Mouse (Mus musculus) MEL (cell line): Measurements from ENCODE around the gene Aff1. TPM values are rescaled to one million over a fixed set of nuclear protein-coding genes. Genes with fewer than 3 reads are reported as not detected.

Experiments
- DNase-seq: peaks from one replicate; pipeline ENCODE4 v3.0.0; 2011; ENCODE audit warnings: low read depth, low spot score
- H3K27ac ChIP-seq: 2 replicates; pipeline ENCODE4 v1.5.1; 2012; ENCODE audit warnings: low read depth, mild to moderate bottlenecking, control low read depth, low read length, moderate library complexity; ENCODE audit not compliant: control insufficient read depth
- H3K27me3 ChIP-seq, 2 experiments: fragments of 150-350 bp in 1 of 2; sonication (generic) in 1 of 2; 2 replicates each; pipeline ENCODE4 v1.6.1; 2012; ENCODE audit warnings: low read length in 2 of 2, mild to moderate bottlenecking in 2 of 2, improper control_type of control experiment in 1 of 2, moderate library complexity in 1 of 2; ENCODE audit not compliant: insufficient read depth in 2 of 2, control insufficient read depth in 1 of 2
- H3K36me3 ChIP-seq, 2 experiments: 2 replicates each; pipeline ENCODE4 v1.6.1; 2012 to 2014; ENCODE audit warnings: low read length in 2 of 2, improper control_type of control experiment in 1 of 2, inconsistent platforms in 1 of 2, mild to moderate bottlenecking in 1 of 2; ENCODE audit not compliant: insufficient read depth in 2 of 2, control insufficient read depth in 1 of 2
- H3K4me1 ChIP-seq, 2 experiments: fragments of 150-350 bp in 1 of 2; sonication (generic) in 1 of 2; 2 replicates each; pipeline ENCODE4 v1.6.1; 2012; ENCODE audit warnings: low read length in 2 of 2, improper control_type of control experiment in 1 of 2, mild to moderate bottlenecking in 1 of 2; ENCODE audit not compliant: insufficient read depth in 2 of 2, control insufficient read depth in 1 of 2
- H3K4me3 ChIP-seq, 2 experiments: fragments of 150-350 bp in 1 of 2; sonication (generic) in 1 of 2; 2 replicates each; pipeline ENCODE4 v1.5.1; 2012; ENCODE audit warnings: low read depth in 2 of 2, low read length in 2 of 2, mild to moderate bottlenecking in 2 of 2, moderate library complexity in 2 of 2, control low read depth in 1 of 2, improper control_type of control experiment in 1 of 2; ENCODE audit not compliant: control insufficient read depth in 1 of 2, insufficient read depth in 1 of 2
- H3K79me2 ChIP-seq: 2 replicates; pipeline ENCODE4 v1.6.1; 2012; ENCODE audit warnings: mild to moderate bottlenecking, low read length, moderate library complexity; ENCODE audit not compliant: control insufficient read depth, poor library complexity, insufficient read depth
- H3K9ac ChIP-seq: 2 replicates; pipeline ENCODE4 v1.6.1; 2012; ENCODE audit warnings: low read depth, mild to moderate bottlenecking, control low read depth, low read length, moderate library complexity; ENCODE audit not compliant: control insufficient read depth, poor library complexity, severe bottlenecking
- H3K9me3 ChIP-seq: fragments of 150-350 bp; sonication (generic); replicated peaks from 2 replicates; pipeline ENCODE4 v1.6.1; 2012; ENCODE audit warnings: mild to moderate bottlenecking, low read length, improper control_type of control experiment, moderate library complexity; ENCODE audit not compliant: insufficient read depth
- BHLHE40 ChIP-seq: IDR thresholded peaks from 2 replicates; pipeline ENCODE4 v1.6.1; 2012; ENCODE audit warnings: low read depth, mild to moderate bottlenecking, inconsistent platforms, low read length, improper control_type of control experiment, borderline replicate concordance
- CHD1 ChIP-seq: IDR thresholded peaks from 2 replicates; pipeline ENCODE4 v1.6.1; 2012; ENCODE audit warnings: low read depth, mild to moderate bottlenecking, inconsistent platforms, low read length, improper control_type of control experiment
- CHD2 ChIP-seq: IDR thresholded peaks from 2 replicates; pipeline ENCODE4 v1.6.1; 2011; ENCODE audit warnings: low read length, improper control_type of control experiment
- EP300 ChIP-seq, 2 experiments: IDR thresholded peaks; 2 replicates each; pipeline ENCODE4 v1.6.1; 2011; ENCODE audit warnings: improper control_type of control experiment in 2 of 2, low read length in 2 of 2, low read depth in 1 of 2, mild to moderate bottlenecking in 1 of 2
- ETS1 ChIP-seq: IDR thresholded peaks from 2 replicates; pipeline ENCODE4 v1.6.1; 2012; ENCODE audit warnings: low read depth, mild to moderate bottlenecking, inconsistent platforms, low read length, improper control_type of control experiment, moderate library complexity
- GATA1 ChIP-seq: IDR thresholded peaks from 2 replicates; pipeline ENCODE4 v1.6.1; 2011; ENCODE audit warnings: low read depth, low read length, improper control_type of control experiment
- HCFC1 ChIP-seq: IDR thresholded peaks from 2 replicates; pipeline ENCODE4 v1.6.1; 2012; ENCODE audit warnings: low read depth, mild to moderate bottlenecking, inconsistent platforms, low read length, improper control_type of control experiment, moderate library complexity
- JUND ChIP-seq: IDR thresholded peaks from 2 replicates; pipeline ENCODE4 v1.6.1; 2011; ENCODE audit warnings: low read depth, mild to moderate bottlenecking, improper control_type of control experiment, low read length
- KAT2A ChIP-seq: conservative IDR thresholded peaks from 2 replicates; pipeline ENCODE4 v1.6.1; 2012; ENCODE audit warnings: low read depth, low read length, improper control_type of control experiment, inconsistent platforms
- MAX ChIP-seq: IDR thresholded peaks from 2 replicates; pipeline ENCODE4 v1.6.1; 2011; ENCODE audit warnings: low read length, improper control_type of control experiment
- MAZ ChIP-seq: IDR thresholded peaks from 2 replicates; pipeline ENCODE4 v1.6.1; 2012; ENCODE audit warnings: low read depth, mild to moderate bottlenecking, inconsistent platforms, low read length, improper control_type of control experiment
- MXI1 ChIP-seq: IDR thresholded peaks from 2 replicates; pipeline ENCODE4 v1.6.1; 2011; ENCODE audit warnings: mild to moderate bottlenecking, low read depth, low read length, improper control_type of control experiment
- MYB ChIP-seq: IDR thresholded peaks from 2 replicates; pipeline ENCODE4 v1.6.1; 2011; ENCODE audit warnings: mild to moderate bottlenecking, low read depth, low read length, improper control_type of control experiment
- NELFE ChIP-seq: IDR thresholded peaks from 2 replicates; pipeline ENCODE4 v1.6.1; 2011; ENCODE audit warnings: low read depth, low read length, improper control_type of control experiment
- NRF1 ChIP-seq: IDR thresholded peaks from 2 replicates; pipeline ENCODE4 v1.6.1; 2014; ENCODE audit warnings: low read depth, mild to moderate bottlenecking, inconsistent platforms, low read length, improper control_type of control experiment, moderate library complexity; ENCODE audit not compliant: poor library complexity, insufficient read depth, severe bottlenecking
- POLR2A ChIP-seq, 2 experiments: IDR thresholded peaks; 2 replicates each; pipeline ENCODE4 v1.6.1; 2011 to 2012; ENCODE audit warnings: low read length in 2 of 2, mild to moderate bottlenecking in 2 of 2, control low read depth in 1 of 2, improper control_type of control experiment in 1 of 2, low read depth in 1 of 2, moderate library complexity in 1 of 2; ENCODE audit not compliant: control insufficient read depth in 1 of 2, insufficient read depth in 1 of 2, poor library complexity in 1 of 2
- POLR2AphosphoS2 ChIP-seq: IDR thresholded peaks from 2 replicates; pipeline ENCODE4 v1.6.1; 2011; ENCODE audit warnings: low read length, improper control_type of control experiment
- RAD21 ChIP-seq: IDR thresholded peaks from 2 replicates; pipeline ENCODE4 v1.6.1; 2011; ENCODE audit warnings: mild to moderate bottlenecking, low read depth, low read length, improper control_type of control experiment
- RCOR1 ChIP-seq: IDR thresholded peaks from 2 replicates; pipeline ENCODE4 v1.6.1; 2012; ENCODE audit warnings: low read depth, mild to moderate bottlenecking, inconsistent platforms, low read length, improper control_type of control experiment
- SIN3A ChIP-seq: IDR thresholded peaks from 2 replicates; pipeline ENCODE4 v1.6.1; 2012; ENCODE audit warnings: low read length, improper control_type of control experiment, inconsistent platforms
- SMC3 ChIP-seq: IDR thresholded peaks from 2 replicates; pipeline ENCODE4 v1.6.1; 2011; ENCODE audit warnings: low read depth, low read length, improper control_type of control experiment
- TAL1 ChIP-seq: IDR thresholded peaks from 2 replicates; pipeline ENCODE4 v1.6.1; 2012; ENCODE audit warnings: mild to moderate bottlenecking, inconsistent platforms, low read length, moderate library complexity, mixed read lengths
- TBP ChIP-seq: IDR thresholded peaks from 2 replicates; pipeline ENCODE4 v1.8.0; 2011; ENCODE audit warnings: low read depth, low read length, improper control_type of control experiment
- TCF12 ChIP-seq: IDR thresholded peaks from 2 replicates; pipeline ENCODE4 v1.6.1; 2014; ENCODE audit warnings: low read depth, mild to moderate bottlenecking, inconsistent platforms, low read length, improper control_type of control experiment, moderate library complexity
- USF1 ChIP-seq: IDR thresholded peaks from 2 replicates; pipeline ENCODE4 v1.6.1; 2014; ENCODE audit warnings: low read depth, mild to moderate bottlenecking, inconsistent platforms, low read length, improper control_type of control experiment, moderate library complexity
- ZC3H11A ChIP-seq: IDR thresholded peaks from 2 replicates; pipeline ENCODE4 v1.6.1; 2012; ENCODE audit warnings: low read depth, mild to moderate bottlenecking, inconsistent platforms, low read length, improper control_type of control experiment
- ZKSCAN1 ChIP-seq: IDR thresholded peaks from 2 replicates; pipeline ENCODE4 v1.6.1; 2012; ENCODE audit warnings: low read depth, mild to moderate bottlenecking, inconsistent platforms, low read length, improper control_type of control experiment, moderate library complexity
- ZNF384 ChIP-seq: IDR thresholded peaks from 2 replicates; pipeline ENCODE4 v1.6.1; 2012; ENCODE audit warnings: low read depth, mild to moderate bottlenecking, inconsistent platforms, low read length, improper control_type of control experiment
- polyA plus RNA-seq, 2 experiments: library from polyadenylated mRNA; stranded (reverse) in 1 of 2; unstranded in 1 of 2; fragments of >175 nt in 1 of 2; fragments of >200 nt in 1 of 2; gene quantifications; 2 replicates each; pipeline versions ENCODE4 v1.2.1 to v1.2.4; 2012; ENCODE audit warnings: low replicate concordance in 2 of 2, low read depth in 1 of 2; ENCODE audit not compliant: insufficient read length in 2 of 2, insufficient read depth in 1 of 2, missing spikeins in 1 of 2
- total RNA-seq: library from RNA; depleted of rRNA; stranded (reverse); fragments of 300-350 nt; gene quantifications from 2 replicates; pipeline ENCODE4 v1.2.3, GENCODE M21; 2012

Aff1 gene
- total and polyA plus RNA-seq, 3 experiments, result 5.4 to 13.4 TPM; not detected in 1

- peak; percentile 43; the same call in 1 of the 2 replicates for TF ChIP-seq NELFE
- TF ChIP-seq MAZ, result peak; percentile 77
- no peak for TF ChIP-seq KAT2A
- TF ChIP-seq RAD21, result no peak
- TF ChIP-seq JUND, result peak; percentile 81
- peak; percentile 96 for TF ChIP-seq GATA1
- TF ChIP-seq BHLHE40, result peak; percentile 66; the same call in 1 of the 2 replicates
- TF ChIP-seq ZNF384, result peak; percentile 62
- peak; percentile 68; the same call in 1 of the 2 replicates for TF ChIP-seq TBP
- TF ChIP-seq SMC3, result no peak
- TF ChIP-seq TAL1, result peak; percentile 97
- TF ChIP-seq SIN3A, result peak; percentile 55
- TF ChIP-seq POLR2AphosphoS2, result no peak
- 0 out of 2 replicates have a peak, but pooled peaks have one; percentile 6 for TF ChIP-seq ZC3H11A
- no peak for TF ChIP-seq CHD1
- TF ChIP-seq TCF12, result peak; percentile 97
- peak; percentile 40; the same call in 1 of the 2 replicates for TF ChIP-seq MXI1
- TF ChIP-seq ZKSCAN1, result no peak
- TF ChIP-seq EP300 (IDR thresholded peaks at IDR 0.05; ENCODE audit: low read depth in 1 of 2, low read length in 2 of 2), result peak; percentile 92 to 94
- TF ChIP-seq USF1, result peak; percentile 10; the same call in 1 of the 2 replicates
- peak; percentile 84 for TF ChIP-seq RCOR1
- TF ChIP-seq MYB, result 0 out of 2 replicates have a peak, but pooled peaks have one; percentile 25
- 0 out of 4 replicates have a peak, but pooled peaks of 1 of the 2 experiments have one; percentile 33 for TF ChIP-seq POLR2A (IDR thresholded peaks at IDR 0.05; ENCODE audit: control insufficient read depth in 1 of 2, insufficient read depth in 1 of 2, low read depth in 1 of 2, low read length in 2 of 2, poor library complexity in 1 of 2)
- TF ChIP-seq NRF1, result peak; percentile 57
- 0 out of 2 replicates have a peak, but pooled peaks have one; percentile 27 for TF ChIP-seq HCFC1
- TF ChIP-seq ETS1, result peak; percentile 85
- peak; percentile 18; the same call in 1 of the 2 replicates for TF ChIP-seq CHD2
- peak; percentile 66; the same call in 1 of the 2 replicates for TF ChIP-seq MAX
- Histone ChIP-seq H3K4me1 (peaks cover 2 to 35% of the 10 kb centered on the region in 2 experiments), H3K4me3 (peak overlapping the region; percentile 35 to 36), H3K27me3 (no peaks in the 10 kb centered on the region), H3K27ac (peak overlapping the region; percentile 79), H3K79me2 (no peaks in the 10 kb centered on the region), H3K9ac (peak overlapping the region; percentile 65), H3K36me3 (peaks cover 0 to 41% of the 10 kb centered on the region in 2 experiments; a peak in 2 of 4 replicates), H3K9me3 (no peaks in the 10 kb centered on the region)
- peak; percentile 94 for DNase-seq
Measured at GRCm38 (mm10) chr5:103737208-103738066, 45.3 kb downstream of the Aff1 start.
